In the genomic region with DNA sequence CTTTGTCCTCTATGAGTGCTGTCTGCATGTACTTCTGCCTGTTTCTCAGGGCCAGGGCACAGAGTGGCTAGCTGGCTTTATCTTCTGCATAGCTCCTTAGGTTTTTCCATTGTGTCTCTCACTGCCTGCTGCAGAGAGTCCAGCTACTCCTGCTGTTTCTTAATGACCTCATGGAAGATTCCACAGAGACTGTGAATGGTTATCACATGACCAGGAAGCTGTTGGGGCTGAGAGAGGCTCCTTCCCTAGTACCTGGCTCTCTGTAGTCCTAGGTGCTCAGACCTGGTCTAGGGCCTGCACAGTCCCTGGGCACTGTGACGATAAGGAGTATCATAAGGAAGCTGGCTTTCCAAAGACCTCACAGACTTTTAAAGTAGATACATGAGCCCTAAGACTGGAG, we compare ENCODE assay signal across 40 mouse cellular contexts. TPM values are rescaled to one million over a fixed set of nuclear protein-coding genes. Genes with fewer than 3 reads are reported as not detected.
DNase-seq lines count a peak whose midpoint lies in the region; ATAC-seq and TF ChIP-seq lines count a peak whose summit lies in the region.
"Had no signal": no experiment of that assay in that cellular context is flagged by ENCODE, and none has a peak within 500 bp of the region (broad histone marks: within the 10 kb centered on the region; RNA-seq: fewer than 3 reads in every experiment).

No protein-coding gene starts in this region.

- no peak overlapping the region for H3K27ac ChIP-seq in kidney, postnatal 0 days
- peak overlapping the region; percentile 7; the same call in 1 of the 2 replicates for H3K27ac ChIP-seq in brown adipose tissue, adult 24 weeks (replicated peaks; ENCODE audit: low read depth, low read length)
- peak overlapping the region; percentile 73 for H3K27ac ChIP-seq in macrophage
- no peak overlapping the region for H3K27ac ChIP-seq in forebrain, embryonic 14.5 days (ENCODE audit: low read depth, low read length)
- H3K27ac ChIP-seq: forebrain, embryonic 15.5 days; heart, adult 2 months; hindbrain, postnatal 0 days; layer of hippocampus, adult 2 months; liver, embryonic 12.5 days; midbrain, embryonic 12.5 days; neural tube, embryonic 13.5 days had no signal

- WGBS in kidney, postnatal 0 days, result 93% methylated on average over 1 of the region's 1 CpGs
- WGBS in macrophage (ENCODE audit: missing documents), result 91% methylated on average over 1 of the region's 1 CpGs
- 95% methylated on average over 1 of the region's 1 CpGs for WGBS in forebrain, embryonic 14.5 days

- H3K9me3 ChIP-seq in kidney, postnatal 0 days (replicated peaks; ENCODE audit: low read length), result no peaks in the 10 kb centered on the region
- H3K9me3 ChIP-seq in forebrain, embryonic 14.5 days (replicated peaks; ENCODE audit: control insufficient read depth, low read length), result no peaks in the 10 kb centered on the region
- H3K9me3 ChIP-seq: forebrain, embryonic 15.5 days; liver, embryonic 12.5 days; megakaryocyte, embryonic 14.5 days; midbrain, embryonic 12.5 days; neural tube, embryonic 13.5 days had no signal

- no peak overlapping the region for H3K4me3 ChIP-seq in kidney, postnatal 0 days (replicated peaks; ENCODE audit: low read depth, low read length)
- H3K4me3 ChIP-seq in brown adipose tissue, adult 24 weeks (ENCODE audit: insufficient read depth, low read depth, low read length), result no peak overlapping the region
- H3K4me3 ChIP-seq in macrophage (ENCODE audit: inconsistent target), result no peak overlapping the region
- H3K4me3 ChIP-seq in forebrain, embryonic 14.5 days (ENCODE audit: low read depth, low read length), result no peak overlapping the region
- H3K4me3 ChIP-seq: forebrain, embryonic 15.5 days; heart, adult 2 months; layer of hippocampus, adult 2 months; liver, embryonic 12.5 days; megakaryocyte, embryonic 14.5 days; midbrain, embryonic 12.5 days; neural tube, embryonic 13.5 days had no signal

- peak; percentile 21 for DNase-seq in kidney, postnatal 0 days (ENCODE audit: low spot score)
- no peak for DNase-seq in kidney, postnatal 25 days
- DNase-seq in adipocyte (ENCODE audit: low spot score), result peak; percentile 41
- no peak for DNase-seq in cerebellum, postnatal 10 days
- no peak for DNase-seq in layer of hippocampus, adult 8-10 months (ENCODE audit: low spot score in 2 of 2)
- no peak for DNase-seq in forebrain, embryonic 14.5 days (ENCODE audit: low spot score)
- DNase-seq: adrenal gland, postnatal 14 days; cerebellum, adult 8-10 months; cerebellum, postnatal 36 days; heart, adult 2 months; heart, postnatal 14 days; kidney, adult 11 months; kidney, postnatal 14 days; layer of hippocampus, postnatal 36 days; left cerebral cortex, postnatal 4 days; lung, adult 2 months; lung, postnatal 14 days; right cerebral cortex, postnatal 4 days had no signal

- no peak for TF ChIP-seq CTCF in kidney, postnatal 0 days (IDR thresholded peaks at IDR 0.05; ENCODE audit: low read depth)

- no peaks in the 10 kb centered on the region for H3K36me3 ChIP-seq in kidney, postnatal 0 days (ENCODE audit: insufficient read depth, low read length)
- no peaks in the 10 kb centered on the region for H3K36me3 ChIP-seq in macrophage (ENCODE audit: inconsistent target)
- no peaks in the 10 kb centered on the region for H3K36me3 ChIP-seq in forebrain, embryonic 14.5 days (ENCODE audit: control insufficient read depth, insufficient read depth, low read length)
- H3K36me3 ChIP-seq: forebrain, embryonic 15.5 days; liver, embryonic 12.5 days; midbrain, embryonic 12.5 days; neural tube, embryonic 13.5 days had no signal

- no peaks in the 10 kb centered on the region for H3K4me1 ChIP-seq in kidney, postnatal 0 days (replicated peaks; ENCODE audit: insufficient read depth, low read length)
- no peaks in the 10 kb centered on the region for H3K4me1 ChIP-seq in brown adipose tissue, adult 24 weeks (ENCODE audit: control insufficient read depth, insufficient read depth, insufficient read length, low read length)
- no peaks in the 10 kb centered on the region for H3K4me1 ChIP-seq in forebrain, embryonic 14.5 days (ENCODE audit: control insufficient read depth, insufficient read depth, low read length)
- H3K4me1 ChIP-seq: forebrain, embryonic 15.5 days; liver, embryonic 12.5 days; midbrain, embryonic 12.5 days; neural tube, embryonic 13.5 days had no signal

- H3K79me2 ChIP-seq in macrophage (ENCODE audit: inconsistent target), result no peaks in the 10 kb centered on the region

- H3K27me3 ChIP-seq in kidney, postnatal 0 days (ENCODE audit: insufficient read depth, low read length), result no peaks in the 10 kb centered on the region
- H3K27me3 ChIP-seq in forebrain, embryonic 14.5 days (replicated peaks; ENCODE audit: control insufficient read depth, insufficient read depth, low read length), result no peaks in the 10 kb centered on the region
- H3K27me3 ChIP-seq: CH12.LX; forebrain, embryonic 15.5 days; liver, embryonic 12.5 days; midbrain, embryonic 12.5 days; neural tube, embryonic 13.5 days had no signal

- no peak overlapping the region for H3K4me2 ChIP-seq in kidney, postnatal 0 days (ENCODE audit: low read length)
- no peak overlapping the region for H3K4me2 ChIP-seq in forebrain, embryonic 14.5 days (ENCODE audit: low read length)
- H3K4me2 ChIP-seq: forebrain, embryonic 15.5 days; liver, embryonic 12.5 days; midbrain, embryonic 12.5 days; neural tube, embryonic 13.5 days had no signal

- ATAC-seq in kidney, postnatal 0 days (replicated peaks; ENCODE audit: low FRiP score, low read depth), result no peak
- ATAC-seq in forebrain, embryonic 14.5 days, result no peak
- ATAC-seq: forebrain, embryonic 15.5 days; hindbrain, postnatal 0 days; liver, embryonic 12.5 days had no signal

- H3K9ac ChIP-seq in kidney, postnatal 0 days (ENCODE audit: low read depth, low read length), result no peak overlapping the region
- H3K9ac ChIP-seq in forebrain, embryonic 14.5 days (ENCODE audit: low read length), result no peak overlapping the region
- H3K9ac ChIP-seq: forebrain, embryonic 15.5 days; liver, embryonic 12.5 days; midbrain, embryonic 12.5 days; neural tube, embryonic 13.5 days had no signal

RNA-seq across cellular contexts. Expression of gene Rpl9-ps1, which starts 14.8 kb away (rescaled TPM):
- not detected in 2 replicates for polyA plus RNA-seq in kidney, postnatal 0 days (2015; fragmentation: Nextera tagmentation; extraction: Ambion mirVana)
- not detected in 2 replicates for polyA plus RNA-seq in brown adipose tissue, adult 24 weeks (2012; ENCODE audit: insufficient read depth, insufficient read length, missing spikeins)
- 1 to 10 TPM in 8 of 26 experiments, not detected in 18; 1.8 to 4.2 (median 2.2) TPM for total RNA-seq in macrophage (2018; cell fraction: chromatin; rRNA removed)
- total RNA-seq in macrophage (2018; cell fraction: cytosol; rRNA removed), result under 1 TPM in 3 of 26 experiments, not detected in 23; 0.29 to 0.41 (median 0.33) TPM
- total RNA-seq in macrophage (2018; cell fraction: nucleus; rRNA removed), result 1 to 10 TPM in 13 of 26 experiments, not detected in 13; 1.2 to 5.7 (median 2.4) TPM
- polyA plus RNA-seq in macrophage (2018), result not detected in 3 replicates
- not detected for total RNA-seq in layer of hippocampus, adult 8-10 months (2022)
- not detected in 2 replicates for polyA plus RNA-seq in forebrain, embryonic 14.5 days (2014; fragmentation: Nextera tagmentation; extraction: Ambion mirVana)
- total RNA-seq: adrenal gland, postnatal 14 days; CH12.LX; ES-E14; gastrocnemius, adult 18-20 months; gastrocnemius, postnatal 4 days; heart, adult 2 months; heart, postnatal 14 days; hindbrain, postnatal 0 days; layer of hippocampus, adult 2 months; layer of hippocampus, postnatal 36 days; left cerebral cortex, postnatal 4 days; midbrain, postnatal 0 days had no signal
- polyA plus RNA-seq: C2C12; embryonic facial prominence, embryonic 11.5 days; forebrain, embryonic 15.5 days; frontal cortex, adult 2 months; heart, adult 2 months; heart, embryonic 14.5 days; hindbrain, embryonic 11.5 days; hindbrain, postnatal 0 days; limb, embryonic 14.5 days; liver, embryonic 12.5 days; lung, adult 2 months; midbrain, embryonic 12.5 days; midbrain, postnatal 0 days; neural tube, embryonic 13.5 days; testis, adult 2 months; urinary bladder, adult 2 months had no signal

RNA-seq across cellular contexts. Expression of gene Ccl3, which starts 18.5 kb away (rescaled TPM):
- polyA plus RNA-seq in kidney, postnatal 0 days (2015; fragmentation: Nextera tagmentation; extraction: Ambion mirVana), result 0.55 and 1.3 TPM in 2 replicates
- polyA plus RNA-seq in brown adipose tissue, adult 24 weeks (2012; ENCODE audit: insufficient read depth, insufficient read length, missing spikeins), result 1.5 and 4.1 TPM in 2 replicates
- total RNA-seq in macrophage (2018; cell fraction: chromatin; rRNA removed), result 100 to 1,000 TPM in 21 of 26 experiments, 10 to 100 TPM in 5; 68.7 to 743 (median 252) TPM
- total RNA-seq in macrophage (2018; cell fraction: cytosol; rRNA removed), result 1,000 to 10,000 TPM in 14 of 26 experiments, 100 to 1,000 TPM in 12; 325 to 6,363 (median 1,124) TPM
- total RNA-seq in macrophage (2018; cell fraction: nucleus; rRNA removed), result 1,000 to 10,000 TPM in 15 of 26 experiments, 100 to 1,000 TPM in 11; 331 to 4,588 (median 1,236) TPM
- 203 to 397 TPM (median 307 TPM) in 3 replicates for polyA plus RNA-seq in macrophage (2018)
- 10 to 100 TPM in 2 of 4 experiments, under 1 TPM in 1, not detected in 1; 0.43 to 25.0 (median 17.2) TPM for total RNA-seq in layer of hippocampus, adult 8-10 months (2022)
- polyA plus RNA-seq in forebrain, embryonic 14.5 days (2014; fragmentation: Nextera tagmentation; extraction: Ambion mirVana), result 0.55 and 1.1 TPM in 2 replicates
- total RNA-seq: adrenal gland, postnatal 14 days; gastrocnemius, adult 18-20 months; gastrocnemius, postnatal 4 days; heart, adult 2 months; heart, postnatal 14 days; layer of hippocampus, adult 2 months; layer of hippocampus, postnatal 36 days had no signal
- polyA plus RNA-seq: C2C12; testis, adult 2 months had no signal

RNA-seq across cellular contexts. Expression of gene Ccl4, which starts 31.8 kb away (rescaled TPM):
- 0.94 and 1.7 TPM in 2 replicates for polyA plus RNA-seq in kidney, postnatal 0 days (2015; fragmentation: Nextera tagmentation; extraction: Ambion mirVana)
- polyA plus RNA-seq in brown adipose tissue, adult 24 weeks (2012; ENCODE audit: insufficient read depth, insufficient read length, missing spikeins), result 3.8 TPM in 1 of 2 replicates, not detected in the other
- 1,000 to 10,000 TPM in 4 of 26 experiments, 100 to 1,000 TPM in 21, 10 to 100 TPM in 1; 90.2 to 1,268 (median 418) TPM for total RNA-seq in macrophage (2018; cell fraction: chromatin; rRNA removed)
- total RNA-seq in macrophage (2018; cell fraction: cytosol; rRNA removed), result 1,000 to 10,000 TPM in 13 of 26 experiments, 100 to 1,000 TPM in 13; 245 to 6,609 (median 1,184) TPM
- 1,000 to 10,000 TPM in 16 of 26 experiments, 100 to 1,000 TPM in 10; 156 to 4,947 (median 1,739) TPM for total RNA-seq in macrophage (2018; cell fraction: nucleus; rRNA removed)
- 101 to 412 TPM (median 201 TPM) in 3 replicates for polyA plus RNA-seq in macrophage (2018)
- total RNA-seq in layer of hippocampus, adult 8-10 months (2022), result 1 to 10 TPM in 2 of 4 experiments, not detected in 2; 3.1 to 7.1 TPM
- polyA plus RNA-seq in forebrain, embryonic 14.5 days (2014; fragmentation: Nextera tagmentation; extraction: Ambion mirVana), result 0.56 TPM in 1 of 2 replicates, not detected in the other
- total RNA-seq: adrenal gland, postnatal 14 days; ES-E14; gastrocnemius, adult 18-20 months; heart, adult 2 months; heart, postnatal 14 days; hindbrain, postnatal 0 days; layer of hippocampus, adult 2 months; layer of hippocampus, postnatal 36 days; left cerebral cortex, postnatal 4 days; midbrain, postnatal 0 days had no signal
- polyA plus RNA-seq: C2C12; embryonic facial prominence, embryonic 11.5 days; midbrain, postnatal 0 days; testis, adult 2 months had no signal

RNA-seq across cellular contexts. Expression of gene Ccl6, which starts 37.7 kb away (rescaled TPM):
- 9.5 and 12.0 TPM in 2 replicates for polyA plus RNA-seq in kidney, postnatal 0 days (2015; fragmentation: Nextera tagmentation; extraction: Ambion mirVana)
- polyA plus RNA-seq in brown adipose tissue, adult 24 weeks (2012; ENCODE audit: insufficient read depth, insufficient read length, missing spikeins), result 21.1 and 56.5 TPM in 2 replicates
- 100 to 1,000 TPM in 5 of 26 experiments, 10 to 100 TPM in 21; 13.7 to 172 (median 40.9) TPM for total RNA-seq in macrophage (2018; cell fraction: chromatin; rRNA removed)
- total RNA-seq in macrophage (2018; cell fraction: cytosol; rRNA removed), result 100 to 1,000 TPM; 122 to 667 (median 326) TPM
- 100 to 1,000 TPM in 13 of 26 experiments, 10 to 100 TPM in 13; 47.6 to 271 (median 103) TPM for total RNA-seq in macrophage (2018; cell fraction: nucleus; rRNA removed)
- polyA plus RNA-seq in macrophage (2018), result 508 to 1,107 TPM (median 907 TPM) in 3 replicates
- total RNA-seq in layer of hippocampus, adult 8-10 months (2022), result 10 to 100 TPM in 2 of 4 experiments, 1 to 10 TPM in 1, under 1 TPM in 1; 0.43 to 51.7 (median 19.3) TPM
- 1.3 and 1.6 TPM in 2 replicates for polyA plus RNA-seq in forebrain, embryonic 14.5 days (2014; fragmentation: Nextera tagmentation; extraction: Ambion mirVana)
- total RNA-seq: hindbrain, postnatal 0 days had no signal
- polyA plus RNA-seq: C2C12 had no signal

RNA-seq across cellular contexts. Expression of gene Ccl9, which starts 52.2 kb away (rescaled TPM):
- 3.6 and 4.1 TPM in 2 replicates for polyA plus RNA-seq in kidney, postnatal 0 days (2015; fragmentation: Nextera tagmentation; extraction: Ambion mirVana)
- 11.4 and 13.7 TPM in 2 replicates for polyA plus RNA-seq in brown adipose tissue, adult 24 weeks (2012; ENCODE audit: insufficient read depth, insufficient read length, missing spikeins)
- total RNA-seq in macrophage (2018; cell fraction: chromatin; rRNA removed), result 100 to 1,000 TPM in 16 of 26 experiments, 10 to 100 TPM in 10; 27.1 to 700 (median 152) TPM
- total RNA-seq in macrophage (2018; cell fraction: cytosol; rRNA removed), result 1,000 to 10,000 TPM in 7 of 26 experiments, 100 to 1,000 TPM in 19; 287 to 1,885 (median 507) TPM
- 1,000 to 10,000 TPM in 2 of 26 experiments, 100 to 1,000 TPM in 23, 10 to 100 TPM in 1; 94.4 to 1,218 (median 394) TPM for total RNA-seq in macrophage (2018; cell fraction: nucleus; rRNA removed)
- 289 to 625 TPM (median 620 TPM) in 3 replicates for polyA plus RNA-seq in macrophage (2018)
- 1 to 10 TPM; 5.1 to 10.0 (median 7.7) TPM for total RNA-seq in layer of hippocampus, adult 8-10 months (2022)
- polyA plus RNA-seq in forebrain, embryonic 14.5 days (2014; fragmentation: Nextera tagmentation; extraction: Ambion mirVana), result 1.2 and 2.0 TPM in 2 replicates

Comparison
In these comparisons a context has a peak if more than half of its experiments do, and no peak if none do; other contexts are left out.
1. DNase-seq: peak in kidney, postnatal 0 days (single experiment) and adipocyte (single experiment); none in kidney, postnatal 25 days (0 of 2), cerebellum, postnatal 10 days (0 of 2), layer of hippocampus, adult 8-10 months (0 of 2) and forebrain, embryonic 14.5 days (single experiment).
2. H3K27ac ChIP-seq: peak in brown adipose tissue, adult 24 weeks (single experiment) and macrophage (single experiment); none in kidney, postnatal 0 days (single experiment) and forebrain, embryonic 14.5 days (single experiment).
3. RNA of gene Ccl3, which starts 18.5 kb away (polyA plus RNA-seq): 203 to 397 TPM in macrophage; 1.5 to 4.1 TPM in brown adipose tissue, adult 24 weeks, 0.55 to 1.3 TPM in kidney, postnatal 0 days and 0.55 to 1.1 TPM in forebrain, embryonic 14.5 days; every median in the first group is over 10 times any median in the second.
4. RNA of gene Ccl4, which starts 31.8 kb away (polyA plus RNA-seq): 101 to 412 TPM in macrophage; 3.8 TPM in brown adipose tissue, adult 24 weeks, 0.94 to 1.7 TPM in kidney, postnatal 0 days and 0.56 TPM in forebrain, embryonic 14.5 days; every median in the first group is over 10 times any median in the second.